Mouse (Mus musculus): ENCODE measurements at regions not wholly inside any gene's neighbourhood (a gene's known extent, or its start where the extent isn't known, plus 50 kb on each side); places are given as distances from the start of the nearest gene placed in this dataset.
"Not testable (repeated sequence)": the region's sequence is repeated elsewhere in the genome, so short reads cannot be mapped to it uniquely, and the experiment has no call there.

DNA sequence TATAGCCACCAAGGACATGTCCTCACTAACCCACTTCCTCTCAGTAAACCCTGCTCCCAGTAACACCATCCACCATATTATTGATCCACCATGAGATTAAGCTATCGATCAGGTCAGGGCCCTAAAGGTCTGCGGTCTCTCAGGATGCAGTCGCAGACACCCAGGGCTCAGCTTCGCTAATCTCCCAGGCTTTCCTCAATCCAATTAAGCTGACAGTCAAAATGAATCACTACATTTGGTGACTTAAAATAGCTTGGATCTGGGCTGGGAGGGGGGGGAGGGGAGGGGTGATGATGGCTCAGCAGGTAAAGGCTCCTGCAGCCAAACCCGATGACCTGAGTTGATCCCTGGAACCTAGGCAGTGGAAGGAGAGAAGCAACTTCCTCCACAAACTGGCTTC is 233.7 kb upstream of the Lrfn2 start:
- Histone ChIP-seq H3K27ac (ENCODE audit: low read length) (no peak overlapping the region), H3K9ac (ENCODE audit: low read depth, low read length) (no peak overlapping the region), H3K4me3 (ENCODE audit: low read length) (no peak overlapping the region), H3K36me3 (ENCODE audit: control insufficient read depth, insufficient read depth, low read length) (no peaks in the 10 kb centered on the region), H3K27me3 (replicated peaks; ENCODE audit: control insufficient read depth, insufficient read depth, low read length) (no peaks in the 10 kb centered on the region), H3K4me1 (ENCODE audit: control insufficient read depth, insufficient read depth, low read length) (no peaks in the 10 kb centered on the region), H3K4me2 (ENCODE audit: low read depth, low read length) (no peak overlapping the region), H3K9me3 (ENCODE audit: control insufficient read depth, low read length) (no peaks in the 10 kb centered on the region)
- WGBS: 81% methylated on average over 5 of the region's 5 CpGs
- ATAC-seq: no peak

DNA sequence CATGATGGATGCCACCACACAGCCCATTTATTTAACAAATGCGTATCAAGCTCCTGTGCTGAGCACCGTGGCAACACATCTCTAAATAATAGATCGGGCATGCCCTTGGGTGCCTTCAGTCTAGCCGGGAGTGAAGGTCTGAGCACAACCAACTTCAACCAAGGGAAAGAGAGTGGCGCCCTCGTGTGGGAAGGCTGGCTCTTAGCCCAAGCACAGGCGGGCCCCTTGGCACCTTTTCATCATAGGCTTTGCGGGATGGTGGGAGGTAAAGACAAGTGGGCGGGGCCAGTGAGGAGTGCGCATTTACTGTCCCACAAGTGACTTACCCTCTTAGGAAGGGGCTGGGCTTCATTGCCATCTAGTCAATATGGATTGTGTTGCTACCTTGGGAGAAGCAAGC is 231.6 kb upstream of the Lrfn2 start:
- ATAC-seq: no peak
- Histone ChIP-seq H3K27me3 (replicated peaks; ENCODE audit: control insufficient read depth, insufficient read depth, low read length) (no peaks in the 10 kb centered on the region), H3K4me1 (ENCODE audit: control insufficient read depth, insufficient read depth, low read length) (no peaks in the 10 kb centered on the region), H3K9ac (ENCODE audit: low read depth, low read length) (no peak overlapping the region), H3K36me3 (ENCODE audit: control insufficient read depth, insufficient read depth, low read length) (no peaks in the 10 kb centered on the region), H3K4me3 (ENCODE audit: low read length) (no peak overlapping the region), H3K27ac (ENCODE audit: low read length) (no peak overlapping the region), H3K4me2 (ENCODE audit: low read depth, low read length) (no peak overlapping the region), H3K9me3 (ENCODE audit: control insufficient read depth, low read length) (no peaks in the 10 kb centered on the region)
- 29% methylated on average over 10 of the region's 10 CpGs for WGBS

DNA sequence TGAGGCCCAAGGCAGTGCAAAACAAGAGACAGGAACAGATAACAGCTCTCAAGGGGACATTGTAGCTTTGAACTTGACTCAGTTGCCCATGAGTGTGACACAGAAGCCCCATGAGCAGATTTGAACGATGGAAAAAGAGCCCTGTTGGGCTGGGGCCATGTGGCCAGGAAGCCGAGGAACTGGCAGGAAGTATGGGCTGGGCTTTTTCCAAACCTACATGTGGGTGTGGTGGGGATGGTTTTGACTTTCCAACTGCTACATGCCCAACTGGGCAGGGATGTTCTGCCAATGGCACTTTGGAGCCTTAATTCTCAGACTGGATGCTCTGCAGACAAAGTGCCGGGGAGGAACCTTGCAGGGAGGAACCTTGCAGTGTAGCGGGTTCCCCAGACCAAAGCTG is 211.7 kb upstream of the Lrfn2 start:
- Histone ChIP-seq H3K9me3 (ENCODE audit: control insufficient read depth, low read length) (no peaks in the 10 kb centered on the region), H3K4me3 (ENCODE audit: low read length) (no peak overlapping the region), H3K4me1 (ENCODE audit: control insufficient read depth, insufficient read depth, low read length) (no peaks in the 10 kb centered on the region), H3K27ac (ENCODE audit: low read length) (no peak overlapping the region), H3K36me3 (ENCODE audit: control insufficient read depth, insufficient read depth, low read length) (no peaks in the 10 kb centered on the region), H3K4me2 (ENCODE audit: low read depth, low read length) (no peak overlapping the region), H3K9ac (ENCODE audit: low read depth, low read length) (no peak overlapping the region), H3K27me3 (replicated peaks; ENCODE audit: control insufficient read depth, insufficient read depth, low read length) (no peaks in the 10 kb centered on the region)
- no peak for ATAC-seq
- WGBS: 76% methylated on average over 4 of the region's 4 CpGs

DNA sequence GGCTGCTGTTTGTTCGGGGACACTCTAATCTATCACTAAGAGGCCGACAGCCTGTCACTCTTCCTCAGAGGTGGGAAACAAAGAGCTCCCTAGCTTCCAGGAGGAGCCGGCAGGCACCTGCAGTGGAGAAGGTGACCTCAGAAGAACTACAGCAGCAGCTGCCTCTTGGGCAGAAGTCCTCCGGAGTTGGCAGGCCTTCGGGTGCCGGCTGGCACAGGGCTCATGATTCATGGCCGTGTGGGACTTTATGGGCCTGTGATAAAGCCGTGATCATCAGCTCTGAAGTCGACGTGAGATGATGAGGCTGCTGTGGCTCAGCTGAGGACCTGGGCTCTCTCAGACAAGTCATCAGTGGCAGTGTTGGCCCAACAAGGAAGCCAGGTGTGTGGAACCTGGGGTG is 208.9 kb upstream of the Lrfn2 start:
- Histone ChIP-seq H3K4me2 (ENCODE audit: low read depth, low read length) (no peak overlapping the region), H3K4me3 (ENCODE audit: low read length) (no peak overlapping the region), H3K27ac (ENCODE audit: low read length) (no peak overlapping the region), H3K36me3 (ENCODE audit: control insufficient read depth, insufficient read depth, low read length) (no peaks in the 10 kb centered on the region), H3K4me1 (ENCODE audit: control insufficient read depth, insufficient read depth, low read length) (no peaks in the 10 kb centered on the region), H3K27me3 (replicated peaks; ENCODE audit: control insufficient read depth, insufficient read depth, low read length) (no peaks in the 10 kb centered on the region), H3K9ac (ENCODE audit: low read depth, low read length) (no peak overlapping the region), H3K9me3 (ENCODE audit: control insufficient read depth, low read length) (no peaks in the 10 kb centered on the region)
- ATAC-seq: no peak
- 75% methylated on average over 10 of the region's 10 CpGs for WGBS

DNA sequence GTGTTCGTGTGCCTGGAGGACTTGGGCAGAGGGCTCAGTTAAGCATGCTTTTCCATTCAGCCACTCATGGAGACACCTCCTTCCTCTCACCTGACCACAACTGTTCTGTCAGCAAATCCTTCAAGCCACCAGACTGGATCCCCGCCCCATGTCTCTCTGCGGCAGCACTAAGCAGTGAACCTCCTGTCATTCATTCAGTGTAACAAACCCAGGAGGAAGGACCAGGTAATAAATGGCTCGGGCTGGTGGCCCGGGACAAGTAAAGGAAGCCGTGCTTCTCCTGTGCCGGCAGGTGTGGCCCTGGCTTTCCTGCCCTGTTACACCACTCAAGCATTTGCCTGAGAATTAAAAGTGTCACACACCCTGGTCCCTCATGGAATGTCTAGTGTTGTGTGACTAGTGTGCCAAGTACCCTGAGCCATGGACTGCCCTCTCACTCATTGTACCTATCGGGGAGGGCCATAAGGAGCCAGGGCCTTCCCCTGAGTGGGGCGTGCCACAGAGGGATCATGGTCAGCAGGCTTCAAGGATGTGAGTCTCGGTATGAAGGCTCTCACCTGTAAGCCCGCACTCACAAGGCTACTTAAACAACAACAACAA is 207.6 kb upstream of the Lrfn2 start:
- H3K4me1 ChIP-seq (ENCODE audit: control insufficient read depth, insufficient read depth, low read length): no peaks in the 10 kb centered on the region
- peak; percentile 70 for ATAC-seq
- no peaks in the 10 kb centered on the region for H3K27me3 ChIP-seq (replicated peaks; ENCODE audit: control insufficient read depth, insufficient read depth, low read length)
- no peak overlapping the region for H3K4me3 ChIP-seq (ENCODE audit: low read length)
- no peaks in the 10 kb centered on the region for H3K9me3 ChIP-seq (ENCODE audit: control insufficient read depth, low read length)
- H3K36me3 ChIP-seq (ENCODE audit: control insufficient read depth, insufficient read depth, low read length): no peaks in the 10 kb centered on the region
- 66% methylated on average over 11 of the region's 11 CpGs for WGBS
- no peak overlapping the region for H3K27ac ChIP-seq (ENCODE audit: low read length)
- H3K4me2 ChIP-seq (ENCODE audit: low read depth, low read length): no peak overlapping the region
- no peak overlapping the region for H3K9ac ChIP-seq (ENCODE audit: low read depth, low read length)

DNA sequence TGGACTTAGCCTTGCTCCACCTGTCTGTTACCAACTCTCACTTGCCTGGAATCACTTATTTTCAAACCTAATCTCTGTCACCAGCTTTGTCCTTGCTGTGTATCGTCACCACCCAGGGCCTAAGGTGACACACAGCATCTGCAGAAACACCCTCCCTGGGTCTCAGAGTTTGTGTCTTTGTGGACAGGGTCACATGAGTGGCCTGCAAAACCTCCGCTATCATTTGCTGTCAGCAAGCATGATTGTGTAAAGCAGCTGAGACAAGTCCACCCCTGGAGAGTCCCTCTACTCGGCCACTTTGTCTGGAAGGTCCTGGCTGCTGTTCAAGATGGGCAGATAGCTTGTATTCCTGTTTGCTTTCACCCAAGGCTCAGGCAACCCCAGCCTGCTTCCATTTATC is 205.7 kb upstream of the Lrfn2 start:
- Histone ChIP-seq H3K27ac (ENCODE audit: low read length) (no peak overlapping the region), H3K9ac (ENCODE audit: low read depth, low read length) (no peak overlapping the region), H3K4me3 (ENCODE audit: low read length) (no peak overlapping the region), H3K27me3 (replicated peaks; ENCODE audit: control insufficient read depth, insufficient read depth, low read length) (no peaks in the 10 kb centered on the region), H3K36me3 (ENCODE audit: control insufficient read depth, insufficient read depth, low read length) (no peaks in the 10 kb centered on the region), H3K4me1 (ENCODE audit: control insufficient read depth, insufficient read depth, low read length) (no peaks in the 10 kb centered on the region), H3K4me2 (ENCODE audit: low read depth, low read length) (no peak overlapping the region), H3K9me3 (ENCODE audit: control insufficient read depth, low read length) (no peaks in the 10 kb centered on the region)
- 59% methylated on average over 3 of the region's 3 CpGs for WGBS
- ATAC-seq: no peak

DNA sequence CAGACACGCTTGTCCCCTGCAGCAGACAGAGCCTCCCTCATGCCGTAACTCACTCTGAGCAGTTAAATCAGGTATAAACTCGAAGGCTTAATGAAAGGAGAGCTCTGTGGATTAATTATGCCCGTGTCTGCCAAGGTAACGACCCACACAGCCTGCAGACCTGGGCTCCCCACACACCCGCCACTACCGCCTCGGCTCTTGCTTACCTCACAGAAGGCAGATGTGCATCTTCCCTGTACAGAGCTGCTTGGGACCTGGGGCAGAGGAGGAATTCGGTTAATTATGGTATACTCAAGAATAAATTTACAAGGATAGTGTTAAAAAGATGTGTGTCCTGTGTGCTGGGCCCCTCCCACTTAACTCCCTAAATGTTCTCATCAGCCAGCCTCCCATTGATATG is 198.4 kb upstream of the Lrfn2 start:
- no peak for ATAC-seq
- 71% methylated on average over 9 of the region's 9 CpGs for WGBS
- H3K27me3 ChIP-seq (replicated peaks; ENCODE audit: control insufficient read depth, insufficient read depth, low read length): no peaks in the 10 kb centered on the region
- no peak overlapping the region for H3K9ac ChIP-seq (ENCODE audit: low read depth, low read length)
- no peaks in the 10 kb centered on the region for H3K4me1 ChIP-seq (ENCODE audit: control insufficient read depth, insufficient read depth, low read length)
- no peaks in the 10 kb centered on the region for H3K36me3 ChIP-seq (ENCODE audit: control insufficient read depth, insufficient read depth, low read length)
- H3K4me3 ChIP-seq (ENCODE audit: low read length): no peak overlapping the region
- no peak overlapping the region for H3K27ac ChIP-seq (ENCODE audit: low read length)
- H3K9me3 ChIP-seq (ENCODE audit: control insufficient read depth, low read length): no peaks in the 10 kb centered on the region
- no peak overlapping the region for H3K4me2 ChIP-seq (ENCODE audit: low read depth, low read length)

DNA sequence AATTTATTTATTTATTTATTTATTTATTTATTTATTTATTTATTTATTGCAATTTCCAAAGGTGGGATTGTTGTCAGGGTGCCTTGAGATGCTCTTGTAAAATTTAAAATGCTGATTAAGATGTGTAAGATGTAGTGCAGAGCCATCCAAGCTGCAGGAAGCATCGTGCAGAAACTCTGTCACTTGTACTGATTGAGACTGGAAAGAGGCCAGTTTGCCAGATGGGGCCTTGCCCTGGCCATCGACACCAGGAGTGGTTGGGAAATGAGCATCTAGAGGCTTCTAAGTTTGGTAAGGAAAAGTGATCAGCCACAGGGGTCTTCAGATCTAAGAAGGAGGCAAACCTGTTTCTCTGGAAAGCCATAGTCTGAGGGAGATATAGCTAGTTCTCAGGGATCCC is 195.0 kb upstream of the Lrfn2 start:
- not testable (repeated sequence) for ATAC-seq; H3K9me3 ChIP-seq (ENCODE audit: control insufficient read depth, low read length); H3K9ac ChIP-seq (ENCODE audit: low read depth, low read length); H3K4me3 ChIP-seq (ENCODE audit: low read length); H3K4me1 ChIP-seq (ENCODE audit: control insufficient read depth, insufficient read depth, low read length); H3K27me3 ChIP-seq (replicated peaks; ENCODE audit: control insufficient read depth, insufficient read depth, low read length); H3K4me2 ChIP-seq (ENCODE audit: low read depth, low read length); H3K36me3 ChIP-seq (ENCODE audit: control insufficient read depth, insufficient read depth, low read length); H3K27ac ChIP-seq (ENCODE audit: low read length)
- 85% methylated on average over 2 of the region's 2 CpGs for WGBS

DNA sequence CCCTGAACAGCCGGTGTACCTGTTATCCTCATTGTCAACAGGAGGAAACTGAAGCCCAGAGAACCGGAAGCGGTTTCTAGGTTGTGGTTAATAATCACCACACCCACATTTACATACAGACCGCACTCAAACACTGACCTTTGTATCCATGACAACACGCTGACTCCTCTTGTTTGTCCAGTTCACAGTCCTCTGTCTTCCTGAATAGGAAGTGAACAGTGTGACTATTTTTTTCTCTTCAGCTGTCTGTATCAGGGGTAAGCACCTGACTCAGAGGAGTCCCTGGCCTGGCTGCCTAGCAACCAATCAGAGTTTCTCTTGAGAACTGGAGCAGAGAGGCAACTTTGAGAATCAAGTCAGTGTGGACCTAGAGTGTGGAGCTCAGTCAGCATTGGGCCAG is 193.5 kb upstream of the Lrfn2 start:
- Histone ChIP-seq H3K4me2 (ENCODE audit: low read depth, low read length) (peak overlapping the region; percentile 29), H3K36me3 (ENCODE audit: control insufficient read depth, insufficient read depth, low read length) (no peaks in the 10 kb centered on the region), H3K4me1 (ENCODE audit: control insufficient read depth, insufficient read depth, low read length) (0 out of 2 replicates have a peak, but pooled peaks cover 3% of the 10 kb centered on the region), H3K27ac (ENCODE audit: low read length) (no peak overlapping the region), H3K4me3 (ENCODE audit: low read length) (no peak overlapping the region; the same call in 1 of the 2 replicates), H3K27me3 (replicated peaks; ENCODE audit: control insufficient read depth, insufficient read depth, low read length) (no peaks in the 10 kb centered on the region), H3K9me3 (ENCODE audit: control insufficient read depth, low read length) (no peaks in the 10 kb centered on the region; the same call in none of the 2 replicates), H3K9ac (ENCODE audit: low read depth, low read length) (no peak overlapping the region)
- ATAC-seq: peak; percentile 99
- WGBS: 58% methylated on average over 5 of the region's 5 CpGs

DNA sequence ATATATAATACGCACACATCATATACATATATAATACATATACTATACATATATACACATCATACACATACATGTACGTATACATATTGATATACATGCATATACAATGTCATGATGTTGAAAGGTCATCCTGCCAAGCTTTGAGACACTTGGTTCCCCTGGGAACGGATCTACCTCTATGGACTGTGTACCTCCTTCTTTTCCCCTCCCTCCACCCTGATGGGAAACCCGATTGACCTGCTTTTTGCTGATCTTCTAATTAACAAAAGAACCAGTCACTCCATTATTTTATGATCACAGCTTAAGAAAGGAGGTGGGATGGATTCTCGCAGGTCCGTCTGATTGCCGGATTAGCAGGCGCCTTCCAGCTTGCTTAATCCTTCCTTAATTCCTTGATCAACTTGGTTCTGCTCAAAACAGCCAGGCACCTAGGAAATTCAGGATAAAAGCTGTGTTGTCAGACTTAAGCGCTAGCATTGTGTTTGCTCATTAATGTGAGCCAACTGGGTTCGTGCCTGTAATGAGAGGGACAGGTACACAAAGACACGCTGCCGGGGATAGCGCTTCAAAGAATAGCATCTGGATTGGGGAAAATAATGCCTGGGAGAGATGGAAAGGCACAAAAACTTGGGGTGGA is 189.3 kb upstream of the Lrfn2 start:
- no peaks in the 10 kb centered on the region for H3K36me3 ChIP-seq (ENCODE audit: control insufficient read depth, insufficient read depth, low read length)
- no peak overlapping the region for H3K9ac ChIP-seq (ENCODE audit: low read depth, low read length)
- H3K4me1 ChIP-seq (ENCODE audit: control insufficient read depth, insufficient read depth, low read length): 0 out of 2 replicates have a peak, but pooled peaks cover 3% of the 10 kb centered on the region
- no peak overlapping the region for H3K27ac ChIP-seq (ENCODE audit: low read length)
- H3K9me3 ChIP-seq (ENCODE audit: control insufficient read depth, low read length): no peaks in the 10 kb centered on the region; the same call in none of the 2 replicates
- H3K4me2 ChIP-seq (ENCODE audit: low read depth, low read length): no peak overlapping the region
- ATAC-seq: no peak
- no peak overlapping the region for H3K4me3 ChIP-seq (ENCODE audit: low read length)
- H3K27me3 ChIP-seq (replicated peaks; ENCODE audit: control insufficient read depth, insufficient read depth, low read length): no peaks in the 10 kb centered on the region
- WGBS: 85% methylated on average over 13 of the region's 13 CpGs
